Mouse (Mus musculus): ENCODE results near the gene Sult2a1.
"Not testable (repeated sequence)": the region's sequence is repeated elsewhere in the genome, so short reads cannot be mapped to it uniquely, and the experiment has no call there.

The Sult2a1 gene

GRCm38 (mm10) chr7:13837309-13837708 is at the start of gene Sult2a1:
TSS of gene Sult2a1 (minus strand) at chr7:13837409.
- not testable (repeated sequence) for DNase-seq (ENCODE audit: low read depth, low spot score)

DNA sequence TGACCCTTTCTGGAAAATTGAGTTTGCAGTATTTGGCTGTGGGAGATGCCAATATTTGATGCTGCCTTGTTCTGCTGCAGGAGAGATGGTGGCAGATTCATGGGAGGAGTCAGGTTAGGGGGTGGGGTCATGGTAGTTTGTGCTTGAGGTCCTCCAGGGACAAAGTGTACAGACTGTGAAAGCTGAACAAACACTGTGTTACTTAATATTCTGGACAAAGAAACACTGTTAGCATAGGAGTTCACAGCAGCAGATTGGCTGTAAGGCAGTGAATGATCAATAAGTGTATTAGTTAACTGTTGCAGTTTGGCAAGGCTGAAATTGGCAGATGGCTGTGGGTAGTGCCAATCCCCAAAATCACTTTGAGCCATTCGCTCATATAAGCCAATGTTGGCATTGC is 23.3 kb downstream of the Sult2a1 start:
- no peak for DNase-seq (ENCODE audit: low read depth, low spot score)

Measured in embryo, embryonic 11.5 days (tissue).